ENCODE assay signal across 7 mouse cellular contexts in genomic region chr3:105706366-105707020, GRCm38 (mm10). TPM values are rescaled to one million over a fixed set of nuclear protein-coding genes. Genes with fewer than 3 reads are reported as not detected.
A peak's percentile ranks its signal among the peaks of the same experiment; 100 is the strongest.
DNase-seq lines count a peak whose midpoint lies in the region; ATAC-seq and TF ChIP-seq lines count a peak whose summit lies in the region.

No protein-coding gene starts in this region.

- DNase-seq in lung, adult 2 months: no peak
- DNase-seq in left cerebral cortex, adult 18-20 months (ENCODE audit: low spot score in 2 of 2): peak; percentile 63 to 79
- peak; percentile 72 to 78 for DNase-seq in right cerebral cortex, adult 2 months (ENCODE audit: low spot score in 2 of 2)
- no peak for DNase-seq in spleen, adult 18-20 months
- no peak for DNase-seq in adrenal gland, adult (ENCODE audit: inconsistent age in 2 of 2, low spot score in 1 of 2)

- H3K36me3 ChIP-seq in lung, embryonic 16.5 days (ENCODE audit: control insufficient read depth, insufficient read depth, low read length): no peaks in the 10 kb centered on the region
- H3K36me3 ChIP-seq in forebrain, embryonic 15.5 days: no peaks in the 10 kb centered on the region

- H3K4me3 ChIP-seq in lung, embryonic 16.5 days (ENCODE audit: low read length): peak overlapping the region; percentile 63; the same call in 1 of the 2 replicates
- no peak overlapping the region for H3K4me3 ChIP-seq in lung, adult 2 months (replicated peaks; ENCODE audit: extremely low read depth, low read depth, low read length)
- peak overlapping the region; percentile 49; the same call in 1 of the 2 replicates for H3K4me3 ChIP-seq in forebrain, embryonic 15.5 days

- H3K27ac ChIP-seq in lung, embryonic 16.5 days (ENCODE audit: low read length): peak overlapping the region; percentile 3; the same call in 1 of the 2 replicates
- no peak overlapping the region for H3K27ac ChIP-seq in forebrain, embryonic 15.5 days (replicated peaks)

- no peaks in the 10 kb centered on the region for H3K9me3 ChIP-seq in lung, embryonic 16.5 days (ENCODE audit: control insufficient read depth, low read length)
- H3K9me3 ChIP-seq in forebrain, embryonic 15.5 days: no peaks in the 10 kb centered on the region

- no peak for TF ChIP-seq POLR2A in lung, adult 2 months (IDR thresholded peaks at IDR 0.05; ENCODE audit: borderline replicate concordance, extremely low read depth, low read depth, low read length)

- no peak overlapping the region for H3K9ac ChIP-seq in lung, embryonic 16.5 days (ENCODE audit: low read length)
- H3K9ac ChIP-seq in forebrain, embryonic 15.5 days (replicated peaks): no peak overlapping the region

- H3K4me1 ChIP-seq in lung, embryonic 16.5 days (replicated peaks; ENCODE audit: control insufficient read depth, insufficient read depth, low read length): peaks cover 34% of the 10 kb centered on the region
- peaks cover 2% of the 10 kb centered on the region; the same call in 1 of the 2 replicates for H3K4me1 ChIP-seq in lung, adult 2 months (ENCODE audit: control insufficient read depth, insufficient read depth, low read length)
- peaks cover 36% of the 10 kb centered on the region for H3K4me1 ChIP-seq in forebrain, embryonic 15.5 days

- no peaks in the 10 kb centered on the region for H3K27me3 ChIP-seq in lung, embryonic 16.5 days (ENCODE audit: control insufficient read depth, insufficient read depth, low read depth, low read length)
- H3K27me3 ChIP-seq in forebrain, embryonic 15.5 days: no peaks in the 10 kb centered on the region; the same call in 1 of the 2 replicates

- ATAC-seq in lung, embryonic 16.5 days (ENCODE audit: low read depth): 0 out of 2 replicates have a peak, but pooled peaks have one; percentile 13
- ATAC-seq in forebrain, embryonic 15.5 days (replicated peaks): no peak

- WGBS in lung, embryonic 16.5 days: 37% methylated on average over 4 of the region's 4 CpGs
- WGBS in lung, adult 2 months: 47% methylated on average over 4 of the region's 4 CpGs
- 33% methylated on average over 4 of the region's 4 CpGs for WGBS in forebrain, embryonic 15.5 days

- no peak for TF ChIP-seq CTCF in lung, adult 2 months (IDR thresholded peaks at IDR 0.05; ENCODE audit: insufficient read depth, low read length)

- H3K4me2 ChIP-seq in lung, embryonic 16.5 days (ENCODE audit: low read depth, low read length): peak overlapping the region; percentile 99
- H3K4me2 ChIP-seq in forebrain, embryonic 15.5 days (replicated peaks): no peak overlapping the region; the same call in 1 of the 2 replicates

RNA-seq across cellular contexts. Expression of gene Inka2, which starts 2.1 kb away (rescaled TPM):
- polyA plus RNA-seq in lung, embryonic 16.5 days (2015; fragmentation: Nextera tagmentation; extraction: Ambion mirVana): 2.4 and 2.5 TPM in 2 replicates
- polyA plus RNA-seq in lung, adult 2 months (2012; rRNA removed): 5.7 and 7.6 TPM in 2 replicates
- 3.1 and 3.3 TPM in 2 replicates for polyA plus RNA-seq in forebrain, embryonic 15.5 days (2015; fragmentation: Nextera tagmentation; extraction: Ambion mirVana)
- total RNA-seq in left cerebral cortex, adult 18-20 months (2021): 100 to 1,000 TPM; 106 to 114 TPM

RNA-seq across cellular contexts. Expression of gene Ddx20, which starts 19.1 kb away (rescaled TPM):
- 36.5 and 37.0 TPM in 2 replicates for polyA plus RNA-seq in lung, embryonic 16.5 days (2015; fragmentation: Nextera tagmentation; extraction: Ambion mirVana)
- 11.6 and 25.8 TPM in 2 replicates for polyA plus RNA-seq in lung, adult 2 months (2012; rRNA removed)
- polyA plus RNA-seq in forebrain, embryonic 15.5 days (2015; fragmentation: Nextera tagmentation; extraction: Ambion mirVana): 31.6 and 33.6 TPM in 2 replicates
- 10 to 100 TPM; 12.6 to 14.4 TPM for total RNA-seq in left cerebral cortex, adult 18-20 months (2021)

Comparison
In these comparisons a context has a peak if more than half of its experiments do, and no peak if none do; other contexts are left out.
1. DNase-seq: peak in left cerebral cortex, adult 18-20 months (2 of 2) and right cerebral cortex, adult 2 months (2 of 2); none in lung, adult 2 months (single experiment), spleen, adult 18-20 months (0 of 2) and adrenal gland, adult (0 of 2).